Mouse (Mus musculus) kidney, adult 8-10 months (tissue): ENCODE data around the gene Olfr1351.
"Not testable (repeated sequence)": the region's sequence is repeated elsewhere in the genome, so short reads cannot be mapped to it uniquely, and the experiment has no call there.

ENCODE experiments used
- DNase-seq, 2 experiments: peaks; one replicate each; pipeline ENCODE4 v3.0.0; 2022

Olfr1351 gene

GRCm38 (mm10) chr10:79012172-79012571, at the start of gene Olfr1351:
TSS of gene Olfr1351 (plus strand) at chr10:79012472.
- DNase-seq = no peak

GRCm38 (mm10) chr10:78963009-78963408, 49.3 kb upstream of the Olfr1351 start, which contains the start of gene Olfr1353:
TSS of gene Olfr1353 (plus strand) at chr10:78963309.
- not testable (repeated sequence) for DNase-seq

GRCm38 (mm10) chr10:78980750-78981149, 31.5 kb upstream of the Olfr1351 start, which contains the start of gene Olfr1352:
TSS of gene Olfr1352 (plus strand) at chr10:78981050.
- no peak for DNase-seq

DNA sequence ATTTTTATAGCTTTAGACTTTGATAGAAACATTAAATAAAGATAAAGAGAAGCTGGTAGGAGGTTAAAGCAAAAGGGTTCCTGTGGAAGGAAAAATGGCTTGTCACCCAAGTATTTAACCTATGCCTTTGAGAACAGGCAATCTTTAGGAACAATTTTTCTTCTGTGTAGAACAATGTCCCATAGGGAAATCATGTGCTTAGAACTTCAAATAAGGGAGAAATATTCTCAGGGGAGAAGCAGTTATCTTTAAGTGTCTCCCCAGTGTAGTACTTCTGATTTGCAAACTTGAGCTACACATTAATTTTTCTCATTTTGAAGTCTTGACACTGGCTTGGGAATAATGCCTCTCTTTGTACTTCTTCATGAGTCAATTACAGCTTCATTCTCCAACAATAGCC, 16.2 kb downstream of the Olfr1351 start, which contains the start of gene Olfr57:
Gene Olfr57, plus strand, starts transcription at position 301 of the 400 bp plus-strand sequence.
- no peak for DNase-seq

DNA sequence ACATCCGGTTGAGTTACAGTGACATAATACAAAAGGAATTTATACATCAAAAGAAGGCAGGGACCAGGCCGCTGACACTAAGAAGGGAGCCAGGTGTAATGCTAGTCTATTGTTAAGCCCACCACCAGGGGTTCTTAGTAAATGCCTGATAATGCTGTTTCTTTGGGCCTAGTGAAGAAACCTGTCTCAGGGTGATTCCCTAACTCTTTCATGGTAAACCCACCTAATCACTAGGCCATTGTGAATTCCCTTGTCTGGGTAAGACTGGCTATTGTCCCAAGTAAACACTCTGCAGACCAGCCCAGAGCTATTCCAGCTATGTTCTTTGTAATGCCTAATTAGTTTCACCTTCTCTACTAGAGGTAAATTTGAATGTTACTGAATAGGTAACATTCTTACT, 30.2 kb downstream of the Olfr1351 start:
- not testable (repeated sequence) for DNase-seq

DNA sequence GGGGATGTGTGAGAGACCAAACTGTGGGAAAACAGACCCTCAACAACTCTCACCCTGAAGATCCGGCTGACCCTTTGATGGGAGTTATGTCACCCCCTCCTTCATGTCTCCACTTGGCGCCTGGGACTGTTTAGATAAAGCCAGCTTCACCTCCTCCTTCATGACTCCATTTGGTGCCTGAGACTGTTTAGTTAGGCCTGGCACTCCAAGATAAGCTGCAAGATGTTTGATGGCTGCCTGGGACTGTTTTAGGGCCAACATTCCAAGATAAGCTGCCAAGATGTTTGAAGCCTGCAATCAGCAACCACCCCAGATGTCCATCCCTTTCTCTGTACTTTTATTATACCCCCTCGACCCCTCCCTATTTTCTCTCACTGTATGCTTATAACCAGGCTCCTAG, 45.1 kb downstream of the Olfr1351 start:
- DNase-seq = not testable (repeated sequence)
